Mouse (Mus musculus) ES-E14 (cell line): ENCODE results near the gene Pdcd6ip.

ENCODE experiments used
- CHD2 ChIP-seq: IDR thresholded peaks from 2 replicates; pipeline ENCODE4 v1.6.1; 2014; ENCODE audit warnings: mild to moderate bottlenecking, low read depth, low read length, inconsistent platforms
- HCFC1 ChIP-seq: IDR thresholded peaks from 2 replicates; pipeline ENCODE4 v1.6.1; 2012; ENCODE audit warnings: low read length, inconsistent platforms, borderline replicate concordance; ENCODE audit not compliant: insufficient read depth
- MAFK ChIP-seq: IDR thresholded peaks from 2 replicates; pipeline ENCODE4 v1.6.1; 2014; ENCODE audit warnings: mild to moderate bottlenecking, low read depth, low read length, inconsistent platforms; ENCODE audit not compliant: insufficient read depth
- ZC3H11A ChIP-seq: IDR thresholded peaks from 2 replicates; pipeline ENCODE4 v1.6.1; 2012; ENCODE audit warnings: low read depth, mild to moderate bottlenecking, inconsistent platforms, low read length, borderline replicate concordance
- ZNF384 ChIP-seq: IDR thresholded peaks from 2 replicates; pipeline ENCODE4 v1.6.1; 2012; ENCODE audit warnings: low read depth, low read length, inconsistent platforms

GRCm38 (mm10) chr9:113634986-113635385, 73.1 kb downstream of the Pdcd6ip start:
- TF ChIP-seq ZNF384 (no peak), CHD2 (no peak), MAFK (no peak), ZC3H11A (no peak), HCFC1 (no peak)
